Mouse (Mus musculus): ENCODE measurements around the gene Nupr1l. TPM values are rescaled to one million over a fixed set of nuclear protein-coding genes. Genes with fewer than 3 reads are reported as not detected.
"Not testable (repeated sequence)": the region's sequence is repeated elsewhere in the genome, so short reads cannot be mapped to it uniquely, and the experiment has no call there.

The Nupr1l gene
- polyA plus RNA-seq (2017; shearing (Covaris generic)), result not detected

GRCm38 (mm10) chr5:129908242-129908965, at the start of gene Nupr1l:
Nupr1l (plus strand) TSS chr5:129908540.
- ATAC-seq, result peak; percentile 82

- ATAC-seq, result no peak
Measured at GRCm38 (mm10) chr5:129862325-129862724, 46.0 kb upstream of the Nupr1l start.

GRCm38 (mm10) chr5:129864467-129864866, 43.9 kb upstream of the Nupr1l start:
- no peak for ATAC-seq

GRCm38 (mm10) chr5:129865841-129866240, 42.5 kb upstream of the Nupr1l start:
- no peak for ATAC-seq

- ATAC-seq, result no peak
Measured at GRCm38 (mm10) chr5:129869238-129869995, 38.9 kb upstream of the Nupr1l start.

- ATAC-seq, result no peak
Measured at GRCm38 (mm10) chr5:129871238-129871637, 37.1 kb upstream of the Nupr1l start.

GRCm38 (mm10) chr5:129873942-129874341, 34.4 kb upstream of the Nupr1l start:
- ATAC-seq, result no peak

- no peak for ATAC-seq
Measured at GRCm38 (mm10) chr5:129875098-129875497, 33.2 kb upstream of the Nupr1l start.

GRCm38 (mm10) chr5:129877731-129878455, 30.4 kb upstream of the Nupr1l start:
- ATAC-seq, result no peak

GRCm38 (mm10) chr5:129878946-129879345, 29.4 kb upstream of the Nupr1l start:
- no peak for ATAC-seq

GRCm38 (mm10) chr5:129879888-129880287, 28.5 kb upstream of the Nupr1l start:
- no peak for ATAC-seq

GRCm38 (mm10) chr5:129886271-129886670, 22.1 kb upstream of the Nupr1l start:
- ATAC-seq, result no peak

- peak; percentile 94 for ATAC-seq
Measured at GRCm38 (mm10) chr5:129886911-129887636, 21.3 kb upstream of the Nupr1l start, which contains the start of gene Chchd2. Chchd2 (minus strand) TSS chr5:129887470.

GRCm38 (mm10) chr5:129890390-129890789, 17.9 kb upstream of the Nupr1l start:
- not testable (repeated sequence) for ATAC-seq

GRCm38 (mm10) chr5:129895198-129896088, 12.9 kb upstream of the Nupr1l start, which contains the start of gene Zbed5:
Zbed5 (plus strand) TSS chr5:129895723.
- ATAC-seq, result peak; percentile 100

- no peak for ATAC-seq
Measured at GRCm38 (mm10) chr5:129898449-129898848, 9.9 kb upstream of the Nupr1l start, which contains the start of gene Phkg1. Phkg1 (minus strand) TSS chr5:129898549.

GRCm38 (mm10) chr5:129907775-129908174, 565 bp upstream of the Nupr1l start:
- ATAC-seq, result no peak

GRCm38 (mm10) chr5:129909147-129909546, 807 bp downstream of the Nupr1l start:
- ATAC-seq, result no peak

GRCm38 (mm10) chr5:129909591-129909990, 1.3 kb downstream of the Nupr1l start:
- no peak for ATAC-seq

GRCm38 (mm10) chr5:129914024-129914423, 5.7 kb downstream of the Nupr1l start:
- ATAC-seq, result peak; percentile 72

GRCm38 (mm10) chr5:129915491-129915890, 7.2 kb downstream of the Nupr1l start:
- ATAC-seq, result not testable (repeated sequence)
